Mouse (Mus musculus) activated CD4-positive, CD25-positive, alpha-beta regulatory T cell, adult 4 months (primary cell): ENCODE measurements around the gene R3hdm2. TPM values are rescaled to one million over a fixed set of nuclear protein-coding genes. Genes with fewer than 3 reads are reported as not detected.

ENCODE experiments used
- ATAC-seq: one replicate; pipeline ENCODE4 v1.8.0; 2017
- polyA plus RNA-seq, 2 experiments: library from polyadenylated mRNA; unstranded; fragments of 100-300 nt; shearing (Covaris generic); gene quantifications; one replicate each; pipeline ENCODE4 v1.2.1; 2017

Gene R3hdm2
- polyA plus RNA-seq, 2 experiments from 2014 or later, result 14.4 to 15.0 TPM

DNA sequence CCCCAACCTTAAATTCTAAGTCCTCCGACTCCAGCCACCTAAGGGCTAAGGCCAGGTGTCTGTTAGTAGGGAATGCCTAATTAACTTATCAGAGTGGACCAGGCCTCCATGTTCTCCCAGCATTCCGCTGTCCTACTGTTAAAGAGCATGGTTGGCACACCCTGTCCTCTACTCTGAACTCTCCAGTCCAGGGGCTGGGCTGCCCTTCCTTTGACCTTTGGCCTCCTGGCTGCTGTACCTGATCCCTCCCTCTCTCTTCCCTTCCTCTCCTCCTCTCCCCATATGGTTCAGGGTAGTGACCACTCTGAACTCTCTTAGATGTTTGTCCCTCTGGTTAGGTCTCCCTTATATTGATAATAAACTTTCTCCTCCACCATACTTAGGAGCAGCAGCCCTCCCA, 45.7 kb downstream of the R3hdm2 start:
- ATAC-seq, result no peak

DNA sequence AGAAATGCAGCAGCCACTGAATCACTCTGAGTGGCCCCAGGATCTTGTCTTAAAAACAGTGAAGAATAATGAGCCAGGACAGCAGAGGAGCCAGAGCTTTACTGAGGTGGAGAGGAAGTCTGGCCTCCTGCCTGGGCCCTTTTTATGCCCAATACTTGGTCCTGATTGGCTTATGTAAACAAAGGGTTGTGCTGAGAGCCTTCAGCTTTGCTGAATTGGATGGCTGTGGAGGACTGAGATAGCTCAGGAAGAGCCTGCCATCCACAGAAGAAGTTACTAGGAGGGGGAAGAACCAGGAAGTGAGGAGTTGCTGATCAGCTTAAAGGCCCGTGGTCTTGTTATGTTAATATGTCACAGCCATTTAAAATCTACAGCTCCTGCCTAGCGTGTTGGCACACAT, 46.5 kb downstream of the R3hdm2 start:
- ATAC-seq, result no peak

DNA sequence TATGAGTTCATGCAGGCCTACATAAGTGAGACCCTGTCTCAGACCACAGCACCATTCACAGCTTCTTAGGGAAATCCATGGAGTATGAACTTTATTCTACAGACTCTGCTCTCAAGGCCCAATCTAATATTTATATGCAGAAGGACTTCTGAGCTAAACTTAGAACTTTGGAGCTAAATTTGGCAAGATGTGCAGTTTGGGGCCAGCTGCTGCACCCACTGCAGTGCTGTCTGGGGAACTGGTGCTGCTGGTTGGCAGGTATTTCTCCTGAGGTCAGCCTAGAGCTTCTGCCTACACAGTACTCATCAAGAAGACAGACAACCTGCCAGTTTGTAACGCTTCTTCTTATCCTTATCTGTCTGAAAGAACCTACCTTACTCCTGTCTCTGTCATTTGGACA, 47.0 kb downstream of the R3hdm2 start:
- no peak for ATAC-seq

DNA sequence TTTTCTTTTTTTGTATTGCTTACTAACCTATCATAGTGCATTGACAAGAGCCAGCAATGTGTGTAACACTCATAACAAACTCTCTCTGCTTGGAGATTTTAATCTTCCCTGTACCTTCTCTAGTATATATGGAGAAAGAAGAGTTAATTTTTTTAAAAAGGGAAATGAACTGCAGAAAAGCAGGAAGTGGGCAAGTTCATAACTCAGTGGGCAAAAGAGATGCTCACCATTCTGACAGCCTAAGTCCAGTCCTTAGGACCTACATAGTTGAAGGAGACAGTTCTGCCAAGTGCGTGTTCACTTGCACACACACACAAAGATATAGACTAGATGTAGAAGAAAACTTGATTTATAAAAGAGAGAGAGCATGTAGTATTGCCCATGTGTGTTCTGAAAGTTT, 47.9 kb downstream of the R3hdm2 start:
- ATAC-seq, result no peak

DNA sequence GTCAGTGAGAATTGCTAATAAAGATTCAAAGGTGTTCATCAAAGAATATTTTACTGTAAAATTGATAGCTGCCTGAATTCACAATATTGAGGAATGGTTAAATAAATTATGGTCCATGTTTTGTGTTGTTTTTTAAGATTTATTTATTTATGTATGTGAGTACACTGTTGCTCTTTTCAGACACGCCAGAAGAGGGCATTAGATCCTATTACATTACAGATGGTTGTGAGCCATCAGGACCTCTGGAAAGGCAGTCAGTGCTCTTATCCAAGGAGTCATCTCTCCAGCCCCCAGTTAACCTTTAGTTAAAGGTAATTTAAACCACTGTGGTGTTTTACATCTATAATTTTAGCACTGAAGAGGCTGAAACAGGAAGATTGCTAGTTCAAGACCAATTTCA, 49.4 kb downstream of the R3hdm2 start:
- ATAC-seq, result no peak

DNA sequence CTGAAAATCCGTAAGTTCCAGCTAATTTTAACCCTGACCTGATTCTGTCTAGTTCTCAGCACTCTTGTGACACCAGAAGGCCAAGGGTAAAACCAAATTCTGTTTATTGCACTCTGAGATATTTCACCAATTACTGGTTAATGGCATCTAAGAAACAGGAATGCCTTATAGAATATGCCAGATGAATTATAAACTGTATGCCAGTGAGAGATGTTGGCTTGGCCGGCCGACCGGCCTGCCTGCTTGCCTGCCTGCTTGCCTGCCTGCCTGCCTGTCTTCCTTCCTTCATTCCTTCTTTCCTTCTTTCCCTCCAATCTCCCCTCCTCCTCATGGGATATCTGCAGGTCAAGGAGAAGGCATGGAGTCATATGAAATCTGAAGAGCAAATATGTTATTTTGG, 52.3 kb downstream of the R3hdm2 start:
- no peak for ATAC-seq

DNA sequence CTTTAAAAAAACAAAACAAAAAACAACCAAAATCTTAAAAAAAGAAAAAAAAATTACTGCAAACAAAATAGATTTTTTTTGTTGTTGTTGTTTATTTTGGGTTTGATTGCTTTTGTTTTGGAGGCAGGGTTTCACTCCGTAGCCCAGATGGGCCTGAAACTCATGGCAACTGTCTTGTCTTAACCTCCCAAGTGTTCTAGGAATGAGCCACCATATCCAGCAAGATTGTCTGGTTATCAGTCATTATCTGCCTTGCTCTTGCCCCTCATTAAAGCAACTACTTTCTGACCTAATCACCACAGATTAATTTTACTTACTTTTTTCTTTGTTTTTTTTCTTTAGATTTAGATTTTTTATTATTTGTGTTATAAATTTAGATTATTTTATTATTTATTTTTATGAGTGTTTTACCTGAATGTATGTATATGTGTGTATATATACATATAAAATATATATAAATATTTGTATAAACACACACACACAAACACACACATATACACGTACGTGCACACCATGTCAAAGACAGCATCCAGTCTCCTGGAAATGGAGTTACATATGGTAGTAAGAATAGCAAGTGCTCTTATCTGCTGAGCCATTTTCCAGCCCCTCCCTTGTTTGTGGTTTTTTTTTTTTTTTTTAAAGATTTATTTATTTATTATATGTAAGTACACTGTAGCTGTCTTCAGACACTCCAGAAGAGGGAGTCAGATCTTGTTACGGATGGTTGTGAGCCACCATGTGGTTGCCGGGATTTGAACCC, 57.4 kb downstream of the R3hdm2 start:
- no peak for ATAC-seq

DNA sequence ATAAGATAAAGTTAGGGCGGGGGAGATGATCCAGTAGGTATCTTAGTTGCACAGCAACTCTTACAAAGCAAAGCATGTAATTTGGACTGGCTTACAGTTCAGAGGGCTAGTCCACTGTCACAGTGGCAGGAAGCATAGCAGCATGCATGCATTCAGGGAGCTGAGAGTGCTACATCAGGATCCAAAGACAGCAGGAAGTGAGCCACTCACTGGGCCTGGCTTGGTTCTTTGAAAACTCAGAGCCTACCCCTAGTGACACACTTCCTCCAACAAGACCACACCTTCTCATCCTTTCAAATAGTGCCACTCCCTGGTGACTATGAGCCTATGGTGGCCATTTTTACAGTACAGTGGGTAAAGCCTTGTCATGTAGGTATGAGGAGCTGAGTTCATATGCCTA, 73.6 kb downstream of the R3hdm2 start:
- no peak for ATAC-seq

DNA sequence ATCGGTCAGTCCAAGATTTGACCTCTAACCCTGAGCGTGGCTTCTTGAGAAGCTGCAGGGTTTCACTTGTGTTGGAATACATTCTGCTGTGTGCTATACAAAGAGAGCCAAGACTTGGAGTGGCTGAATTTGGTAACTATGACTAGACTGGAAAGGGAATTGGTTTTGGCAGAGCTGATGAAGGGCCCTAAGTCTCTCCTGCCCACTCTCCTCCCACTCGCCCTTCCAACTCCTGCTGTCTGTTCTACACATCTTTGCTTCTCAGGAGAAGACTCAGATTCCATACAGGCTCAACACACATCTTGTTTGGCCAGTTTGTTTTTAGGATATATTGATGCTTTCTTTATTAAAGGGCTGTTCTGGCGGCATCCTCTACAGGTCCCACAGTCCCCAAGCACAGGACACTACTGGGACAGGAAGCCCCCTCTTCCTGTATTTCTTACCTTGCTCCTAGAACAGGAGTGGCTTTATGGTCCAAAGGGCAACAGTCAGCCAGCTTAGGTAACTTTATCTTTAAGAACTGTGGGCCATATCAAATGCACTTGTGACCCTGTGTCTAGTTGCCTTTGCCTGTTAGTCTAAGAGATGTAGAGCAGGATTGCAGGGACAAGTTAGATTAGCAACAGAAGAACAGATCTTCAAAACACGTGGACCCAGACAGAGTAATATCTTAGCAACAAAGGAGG, 82.4 kb downstream of the R3hdm2 start:
- ATAC-seq, result no peak

DNA sequence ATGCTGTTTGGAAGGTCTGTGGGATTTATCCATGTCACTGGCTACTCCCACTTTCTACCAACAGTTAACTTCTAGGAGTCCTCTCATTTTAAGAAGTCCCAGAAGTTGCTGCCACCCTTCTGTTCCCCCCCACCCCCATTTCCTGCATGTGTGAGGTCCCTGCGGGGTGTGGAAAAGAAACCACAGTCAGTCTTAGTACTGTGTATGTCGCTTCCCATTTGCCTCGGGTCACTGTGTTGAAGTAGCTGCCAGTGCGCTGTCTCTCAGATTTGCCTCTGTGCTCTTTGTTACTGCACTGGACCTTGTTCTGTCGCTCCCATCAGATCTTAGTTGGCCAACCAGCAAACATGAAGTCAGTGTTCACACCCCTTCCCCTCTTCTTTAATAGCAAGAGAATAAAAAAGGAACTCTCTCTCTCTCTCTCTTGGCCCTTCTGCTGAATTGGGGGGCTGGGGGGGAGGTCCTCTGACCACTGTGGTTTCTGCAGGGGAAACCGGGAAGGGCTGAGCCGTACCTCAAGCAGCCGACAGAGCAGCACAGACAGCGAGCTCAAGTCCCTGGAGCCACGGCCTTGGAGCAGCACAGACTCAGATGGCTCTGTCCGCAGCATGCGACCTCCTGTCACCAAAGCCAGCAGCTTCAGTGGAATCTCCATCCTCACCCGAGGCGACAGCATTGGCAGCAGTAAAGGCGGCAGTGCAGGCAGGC, 91.3 kb downstream of the R3hdm2 start:
- no peak for ATAC-seq

DNA sequence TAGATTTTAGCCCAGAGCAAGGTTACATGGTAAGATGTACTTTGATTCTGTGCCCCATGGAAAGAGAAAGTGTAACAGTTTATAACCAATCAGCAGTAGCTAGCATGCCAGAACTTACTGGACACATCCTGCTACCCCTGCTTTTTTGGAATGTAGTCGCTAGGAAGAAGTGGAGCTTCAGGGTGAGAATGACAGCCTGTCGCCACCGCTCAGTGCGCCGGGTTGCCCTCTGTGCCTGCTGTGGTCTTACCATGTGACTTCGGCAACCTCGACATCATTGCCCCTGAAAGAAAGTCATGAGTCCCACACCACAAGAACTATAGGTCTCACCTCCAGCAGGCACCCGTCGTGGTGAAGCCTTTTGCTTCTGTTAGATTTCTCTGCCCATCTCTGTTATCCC, 92.6 kb downstream of the R3hdm2 start:
- ATAC-seq, result no peak

DNA sequence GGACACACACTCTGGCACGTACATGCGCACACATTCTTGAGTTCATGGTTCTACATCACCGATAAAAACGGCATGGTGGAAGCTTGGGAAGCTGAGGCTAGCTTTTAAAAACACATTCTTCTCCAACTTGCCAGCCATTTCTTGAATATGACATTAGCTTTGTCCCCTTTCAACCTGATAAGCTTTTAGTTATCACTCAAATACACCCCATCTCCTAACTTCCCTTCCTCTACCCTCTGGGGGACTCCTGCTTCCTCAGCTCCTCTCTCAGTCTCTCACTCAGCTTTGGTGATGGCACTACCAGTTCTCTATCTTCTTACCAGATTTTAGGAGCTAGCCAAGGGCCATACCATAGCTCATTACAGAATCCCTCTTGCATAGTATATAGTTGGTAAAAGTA, 95.0 kb downstream of the R3hdm2 start:
- ATAC-seq, result no peak

DNA sequence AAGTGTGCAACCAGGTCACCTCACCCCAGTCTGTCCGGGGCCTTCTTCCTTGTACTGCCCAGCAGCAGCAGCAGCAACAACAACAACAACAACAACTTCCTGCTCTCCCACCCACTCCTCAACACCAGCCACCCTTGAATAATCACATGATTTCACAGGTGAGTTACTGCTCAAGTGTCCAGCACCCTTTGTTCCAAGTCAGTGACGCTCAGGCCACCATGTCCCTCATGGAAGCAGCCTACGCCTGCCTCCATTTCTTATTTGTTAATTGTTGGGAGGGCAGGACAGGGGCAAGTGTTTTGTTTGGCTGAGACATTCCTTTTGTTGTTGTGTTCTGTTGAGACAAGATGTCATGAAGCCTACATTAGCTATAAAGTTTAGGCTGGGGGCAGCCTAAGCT, 96.4 kb downstream of the R3hdm2 start:
- ATAC-seq, result no peak

DNA sequence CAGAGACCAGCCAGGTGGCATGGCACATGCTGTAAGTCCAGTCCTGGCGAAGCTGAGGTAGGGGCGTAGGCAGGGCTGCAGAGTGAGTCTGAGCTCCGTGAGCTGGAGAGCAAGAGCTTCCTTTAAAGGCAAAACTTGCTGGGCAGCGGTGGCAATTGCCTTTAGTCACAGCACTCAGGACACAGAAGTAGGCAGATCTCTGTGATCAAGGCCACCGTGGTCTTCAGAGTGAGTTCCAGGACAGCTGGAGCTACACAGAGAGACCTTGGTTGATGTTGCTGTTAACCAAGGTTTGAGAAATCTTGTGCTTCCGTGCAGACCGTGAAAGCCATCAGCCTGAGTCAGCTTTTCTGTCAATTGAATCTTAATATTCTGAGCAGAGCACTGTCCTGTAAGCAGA, 97.2 kb downstream of the R3hdm2 start:
- no peak for ATAC-seq

DNA sequence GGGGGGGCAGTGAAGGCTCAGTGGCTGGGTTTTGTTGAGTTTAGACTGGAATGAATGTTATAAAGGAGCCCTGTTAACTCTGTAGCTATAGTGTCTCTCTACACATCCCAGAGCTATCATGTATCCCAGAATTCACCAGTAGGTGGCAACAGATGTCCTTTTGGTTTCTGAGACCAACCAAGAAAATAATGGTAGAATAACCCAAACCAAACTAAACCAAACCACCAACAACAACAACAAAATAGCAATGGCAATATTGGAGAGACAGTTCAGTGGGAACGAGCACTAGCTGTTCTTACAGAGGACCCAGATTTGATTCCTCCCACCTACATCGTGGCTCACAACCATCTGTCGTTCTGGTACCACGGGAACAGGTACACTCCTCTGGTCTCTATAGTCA, 99.0 kb downstream of the R3hdm2 start:
- ATAC-seq, result no peak

DNA sequence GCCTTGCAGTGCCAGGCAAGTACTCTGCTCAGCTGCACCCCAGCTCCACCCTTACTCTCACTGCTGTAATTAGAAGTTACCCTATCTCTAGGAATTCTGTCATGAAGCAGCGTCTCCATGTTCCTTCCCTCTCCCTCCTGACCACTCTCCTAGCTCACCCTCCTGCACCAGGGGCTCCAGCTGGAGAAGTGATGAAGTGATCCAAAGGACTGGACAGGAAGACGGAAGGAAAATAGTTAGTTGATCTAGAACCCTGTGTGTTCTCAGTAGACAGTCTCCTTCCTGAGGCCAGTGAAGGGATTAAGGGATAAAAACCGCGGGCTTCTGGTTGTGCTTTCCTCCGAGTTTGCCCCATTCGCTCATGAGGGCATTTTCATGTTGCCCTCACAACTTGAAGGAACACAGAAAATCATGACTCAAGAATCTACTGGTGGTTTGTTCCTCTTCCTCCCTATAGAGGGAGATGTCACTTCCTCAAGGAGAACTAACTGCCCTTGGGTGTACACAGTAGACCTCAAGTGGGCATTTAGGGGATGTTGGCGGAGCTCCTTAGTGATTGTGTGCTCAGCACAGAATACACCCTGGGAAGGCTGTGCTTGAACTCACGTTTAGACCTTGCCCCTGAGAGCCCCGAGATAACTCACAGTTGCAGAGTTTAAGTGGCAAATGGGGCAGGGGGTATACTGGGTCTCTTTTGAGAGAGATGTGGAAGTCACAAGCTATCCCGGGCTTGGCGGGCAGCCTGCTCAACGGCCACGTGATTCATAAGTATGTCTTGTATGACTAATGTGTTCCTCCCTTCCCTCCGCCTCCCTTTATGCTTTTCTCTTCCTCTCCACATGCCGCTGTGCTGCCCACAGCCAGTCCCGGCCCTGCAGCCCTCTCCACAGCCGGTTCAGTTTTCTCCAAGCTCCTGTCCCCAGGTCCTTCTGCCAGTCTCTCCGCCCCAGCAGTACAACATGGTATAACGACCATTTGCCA, 101.0 kb downstream of the R3hdm2 start:
- ATAC-seq, result no peak

DNA sequence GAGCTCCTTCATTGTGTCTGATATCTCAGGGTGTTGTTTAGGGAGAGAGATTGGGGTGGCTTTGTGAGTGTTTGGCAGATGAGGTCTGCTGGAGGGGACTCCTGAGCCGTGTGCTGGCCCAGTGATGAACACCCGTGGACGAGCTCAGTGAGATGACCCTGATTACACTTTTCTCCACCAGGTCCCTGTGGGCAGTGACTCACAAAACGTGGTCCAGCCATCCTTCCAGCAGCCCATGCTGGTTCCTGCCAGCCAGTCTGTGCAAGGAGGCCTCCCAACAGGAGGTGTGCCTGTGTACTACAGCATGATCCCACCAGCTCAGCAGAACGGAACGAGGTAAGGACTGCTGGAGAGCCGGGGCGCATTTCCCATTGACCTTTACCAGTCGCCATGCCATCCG, 105.1 kb downstream of the R3hdm2 start:
- ATAC-seq, result no peak

DNA sequence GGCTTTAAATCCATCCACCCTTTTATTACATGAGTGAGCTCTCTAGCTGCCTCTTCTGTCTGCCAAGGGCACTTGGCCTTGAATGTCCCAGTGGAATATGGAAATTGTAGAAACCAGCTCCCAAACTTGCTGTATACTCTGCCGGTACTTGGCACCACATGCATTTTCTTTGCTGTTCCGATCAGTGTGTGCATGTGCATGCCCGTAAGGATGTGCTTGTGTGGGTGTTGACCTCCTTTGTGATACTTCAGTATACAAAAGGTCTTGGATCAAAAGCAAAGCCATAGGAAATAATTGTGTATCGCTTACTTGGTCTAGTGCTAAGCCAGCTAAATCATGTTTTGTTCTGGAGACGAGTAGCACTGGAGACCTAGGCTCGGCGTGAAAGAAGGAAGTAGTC, 108.7 kb downstream of the R3hdm2 start:
- ATAC-seq, result no peak

DNA sequence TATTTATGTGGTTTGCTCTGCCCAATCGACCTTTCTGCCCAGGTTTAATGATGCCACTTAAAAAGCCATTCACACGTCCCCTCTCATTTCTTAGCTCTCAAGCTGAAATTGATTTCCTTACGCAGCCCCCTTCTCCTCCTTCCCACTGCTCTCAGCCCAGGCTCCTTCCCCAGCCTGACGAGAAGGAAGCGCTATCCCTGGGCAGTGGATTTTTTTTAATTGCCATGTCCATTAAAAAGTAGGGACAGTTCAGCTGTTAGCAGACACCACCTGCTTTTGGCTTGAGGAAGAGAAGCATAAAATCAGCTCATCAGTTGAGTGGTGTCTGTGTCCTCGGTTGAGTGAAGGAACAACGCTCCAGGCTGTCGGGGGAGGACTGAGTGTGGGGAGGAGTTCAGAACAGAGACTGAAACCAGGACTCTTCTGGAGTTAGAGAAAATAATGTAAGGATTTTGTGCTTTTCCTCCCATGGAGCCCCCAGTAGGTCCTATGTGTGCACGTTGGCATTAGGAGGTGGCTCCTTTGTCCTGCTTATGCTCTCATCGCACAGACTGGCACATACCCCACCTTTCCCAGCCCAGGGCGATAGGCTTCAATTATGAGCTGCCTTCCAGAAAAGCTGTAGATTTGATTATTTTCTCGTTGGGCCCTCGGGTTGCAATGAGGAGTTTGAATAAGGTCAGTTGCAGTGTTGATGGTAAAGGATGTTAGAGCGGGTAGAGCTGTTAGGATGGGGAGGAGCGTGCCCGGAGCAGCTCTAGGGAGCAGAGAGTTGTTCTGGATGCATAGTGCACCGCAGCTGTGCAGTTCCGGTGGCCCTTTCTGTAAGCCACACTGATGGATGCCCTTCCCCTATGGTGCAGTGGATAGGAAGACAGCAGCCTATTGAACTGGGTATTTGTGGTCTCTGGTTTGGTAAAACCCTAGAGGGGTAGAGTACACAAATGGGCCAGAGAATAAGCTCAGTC, 110.3 kb downstream of the R3hdm2 start:
- ATAC-seq, result no peak

DNA sequence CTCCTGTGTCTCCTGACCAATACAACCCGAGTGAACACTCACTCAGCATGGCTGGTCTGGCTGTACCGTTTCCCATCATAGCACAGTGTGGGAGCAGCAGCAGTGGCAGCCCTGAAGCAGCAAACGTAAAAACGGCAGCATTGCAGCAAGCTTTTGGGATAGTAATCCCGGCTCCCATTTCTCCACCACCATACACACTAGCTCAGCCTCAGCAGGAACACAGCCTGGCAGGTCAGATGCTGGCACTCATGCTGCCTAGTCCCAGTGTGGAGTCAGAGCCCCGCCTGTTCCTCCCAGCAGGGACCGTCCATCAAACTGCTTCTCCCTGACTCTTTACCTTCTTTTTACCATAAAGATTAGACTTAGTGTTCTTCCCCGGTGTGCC, 111.0 kb downstream of the R3hdm2 start:
- ATAC-seq, result no peak

DNA sequence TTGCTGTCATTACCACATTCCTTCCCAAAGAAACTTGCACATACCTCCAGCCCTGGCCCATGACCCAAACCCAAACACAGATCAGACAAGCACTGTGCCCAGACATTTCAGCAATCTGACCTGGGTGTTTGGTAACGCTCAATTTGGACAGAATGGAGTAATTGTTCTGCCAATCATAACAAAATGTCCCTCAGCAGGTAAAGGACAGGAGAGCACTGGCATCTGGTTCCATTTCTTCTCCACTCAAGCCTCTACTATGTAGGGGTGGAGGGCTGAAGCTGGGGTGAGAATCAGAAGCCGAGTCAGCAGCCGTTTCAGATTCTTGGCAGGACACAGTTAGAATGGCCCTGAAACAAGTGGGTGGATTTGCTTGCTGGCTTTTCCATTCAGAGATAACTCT, 112.0 kb downstream of the R3hdm2 start:
- no peak for ATAC-seq

DNA sequence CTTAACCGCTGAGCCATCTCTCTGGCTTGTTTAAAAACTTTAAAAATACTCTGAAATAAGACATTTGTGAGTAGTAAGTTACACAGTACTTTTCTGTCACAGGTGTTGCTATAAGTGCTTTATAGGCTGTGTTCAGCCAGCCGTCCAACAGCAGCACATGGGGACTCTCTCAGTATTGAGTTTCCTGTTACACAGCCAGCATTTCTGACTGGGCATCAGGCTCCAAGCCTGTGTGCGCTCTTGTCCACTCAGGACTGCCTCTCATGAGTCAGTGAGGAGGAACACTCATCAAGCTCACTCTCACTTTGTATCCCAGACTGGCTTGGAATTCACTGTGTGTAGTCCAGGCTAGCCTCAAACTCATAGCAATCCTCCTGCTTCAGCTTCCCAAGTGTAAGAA, 116.0 kb downstream of the R3hdm2 start:
- ATAC-seq, result no peak
